Mouse (Mus musculus): ENCODE results near the gene Gm14325.
"Not testable (repeated sequence)": the region's sequence is repeated elsewhere in the genome, so short reads cannot be mapped to it uniquely, and the experiment has no call there.

DNA sequence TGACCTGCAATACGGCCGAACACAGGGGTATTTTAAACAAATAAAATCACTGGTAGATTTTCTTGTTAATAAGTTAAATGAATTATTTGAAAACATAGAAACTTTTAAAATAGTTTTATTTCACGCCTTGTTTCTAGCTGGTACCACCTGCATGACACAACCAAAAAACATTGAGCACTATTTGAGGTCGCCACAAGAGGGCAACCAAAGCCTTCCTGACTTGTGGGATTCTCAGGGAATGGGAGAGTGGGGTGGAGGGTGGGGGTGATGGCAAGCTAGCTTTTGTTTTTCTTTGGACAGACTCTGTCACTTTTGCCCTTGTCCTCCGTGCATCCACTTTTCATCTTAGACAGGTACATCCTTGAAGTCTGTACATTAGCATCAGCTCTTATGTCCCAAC lies 18.2 kb downstream of the Gm14325 start:
- TF ChIP-seq POLR2A (IDR thresholded peaks at IDR 0.05; ENCODE audit: borderline replicate concordance, insufficient read depth, low read length); CTCF (IDR thresholded peaks at IDR 0.05; ENCODE audit: borderline replicate concordance, insufficient read depth, low read depth, low read length): not testable (repeated sequence)

All from cerebellum, adult 2 months (tissue).